Mouse (Mus musculus) right cerebral cortex, postnatal 14 days (tissue): ENCODE measurements around the gene Pfkfb3.

Experiments used
- DNase-seq: peaks from one replicate; pipeline ENCODE4 v3.0.0; 2022

Pfkfb3 gene

DNA sequence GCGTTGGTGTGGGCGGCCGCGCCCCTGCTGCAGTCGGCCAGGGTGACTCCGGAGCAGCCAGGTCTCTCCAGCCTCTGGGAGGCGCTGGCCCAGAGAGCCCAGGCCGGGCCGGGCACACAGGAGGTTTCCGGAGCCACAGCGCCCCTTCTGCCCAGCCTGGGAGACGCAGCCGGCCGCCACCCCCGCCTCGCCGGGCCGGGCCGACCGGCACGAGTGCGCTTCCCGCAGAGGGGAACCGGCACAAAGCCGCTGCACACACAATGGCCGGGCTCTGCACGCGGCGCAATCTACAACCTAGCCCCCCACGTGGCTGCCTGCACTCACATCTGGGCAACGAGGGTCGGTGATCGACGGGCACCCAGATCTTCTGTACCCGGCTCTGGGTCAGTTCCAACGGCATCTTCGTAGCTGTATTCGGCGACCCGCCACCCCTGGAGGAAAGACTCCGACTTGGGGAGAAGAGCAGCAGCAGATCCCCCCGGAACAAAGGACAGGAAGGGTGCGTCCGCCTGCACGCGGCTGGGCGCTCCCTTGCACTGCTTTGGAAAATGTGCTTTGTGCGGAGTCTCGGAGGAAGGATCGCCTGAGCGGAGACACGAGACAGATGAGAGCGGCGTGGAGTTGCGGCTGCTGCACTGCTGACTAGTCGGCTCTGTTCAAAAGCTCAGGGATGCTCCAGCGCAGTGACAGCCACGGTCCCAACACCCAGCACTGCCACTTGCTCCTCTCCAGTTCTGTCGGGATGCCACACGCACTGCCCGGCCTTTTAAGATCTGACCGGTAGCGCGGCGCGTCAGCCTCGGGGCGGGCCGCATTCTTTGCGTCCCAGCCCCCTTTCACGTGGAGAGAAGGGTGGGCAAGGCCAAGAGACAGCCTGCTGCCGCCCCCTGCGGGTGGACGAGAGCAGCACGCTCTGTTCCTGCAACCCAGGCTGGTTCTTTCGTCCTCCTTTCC, 52.3 kb downstream of the Pfkfb3 start:
- DNase-seq = peak; percentile 91

DNA sequence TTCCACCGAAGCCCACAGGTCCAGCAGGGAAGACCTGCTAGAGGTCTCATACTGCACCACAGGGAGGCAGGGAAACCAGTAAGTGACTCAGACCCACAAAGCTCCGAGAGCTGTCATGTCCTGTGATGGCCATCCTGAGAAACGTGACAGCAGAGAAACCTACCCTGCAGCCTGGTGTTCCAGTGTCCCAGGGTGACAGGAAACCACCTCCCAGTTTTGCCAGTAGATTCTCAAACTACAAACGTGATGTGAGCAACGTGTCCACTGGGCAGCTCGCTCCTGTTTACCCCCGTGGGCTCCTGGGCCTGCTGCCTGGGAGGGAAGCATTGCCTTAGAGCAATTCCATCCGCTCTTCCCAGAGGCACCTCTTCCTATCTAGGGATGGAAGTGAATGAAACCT, 53.2 kb downstream of the Pfkfb3 start:
- DNase-seq = no peak

GRCm38 (mm10) chr2:11496601-11497031, 57.3 kb downstream of the Pfkfb3 start:
- DNase-seq = peak; percentile 62

DNA sequence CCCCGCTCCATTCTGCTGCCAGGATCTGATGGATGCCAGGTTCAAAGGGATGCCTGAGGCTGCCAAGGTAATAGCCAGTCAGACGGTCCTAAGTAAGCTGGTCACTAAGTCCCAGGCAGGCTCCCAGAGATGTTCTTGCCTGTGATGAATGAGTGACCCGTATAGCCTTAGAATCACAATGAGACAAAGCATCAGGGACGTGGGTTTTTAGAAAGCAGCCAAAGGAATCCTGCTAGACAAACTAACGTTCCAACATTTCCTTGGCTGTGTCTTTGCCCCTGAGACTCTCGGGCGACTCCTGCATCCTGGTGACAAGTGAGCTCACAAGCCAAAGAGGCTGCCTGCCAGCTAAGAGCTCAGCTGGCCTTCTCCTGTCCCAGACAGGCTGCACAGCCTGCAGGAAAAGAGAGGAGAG, 59.0 kb downstream of the Pfkfb3 start:
- DNase-seq = peak; percentile 34

GRCm38 (mm10) chr2:11492855-11493254, 61.0 kb downstream of the Pfkfb3 start:
- DNase-seq = no peak

DNA sequence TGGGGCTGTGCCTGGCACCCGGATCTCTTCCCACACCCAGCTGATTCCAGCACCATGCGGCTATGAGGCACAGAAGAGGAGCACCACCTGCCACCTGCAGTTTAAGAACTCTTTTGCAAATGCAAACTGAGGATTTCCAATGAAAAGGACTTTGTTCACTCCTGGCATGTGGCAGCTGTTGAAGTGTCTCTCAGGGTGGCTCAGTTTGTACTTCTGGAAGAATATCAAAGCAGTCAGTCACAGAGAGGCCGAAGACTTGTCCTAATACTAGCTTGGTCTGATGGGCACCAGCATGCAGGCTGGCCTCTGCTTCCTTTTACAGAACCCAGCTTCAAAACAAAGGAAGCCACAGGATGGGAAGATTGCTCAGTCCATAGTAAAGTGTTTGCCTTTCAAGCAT, 62.4 kb downstream of the Pfkfb3 start:
- DNase-seq = no peak

GRCm38 (mm10) chr2:11490554-11490953, 63.3 kb downstream of the Pfkfb3 start:
- DNase-seq = no peak

DNA sequence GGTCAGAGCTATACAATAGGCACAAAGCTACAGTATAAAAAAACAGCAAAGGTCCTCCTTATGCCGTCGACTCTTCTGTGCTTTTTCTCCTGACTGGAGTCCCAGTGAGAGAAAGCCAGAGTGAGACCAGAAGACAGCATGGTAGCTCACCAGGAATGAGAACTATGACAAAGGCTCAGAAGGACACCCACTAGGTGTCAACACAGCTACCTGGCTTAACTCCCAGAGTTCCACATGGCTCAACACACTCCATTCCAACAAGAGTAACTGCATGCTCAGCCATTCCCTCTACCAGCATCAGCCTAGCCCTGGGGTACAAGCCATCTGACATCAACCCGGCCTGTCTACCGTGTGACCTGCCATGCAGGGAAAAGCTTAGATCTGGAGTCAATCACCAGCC, 70.7 kb downstream of the Pfkfb3 start:
- no peak for DNase-seq

- DNase-seq = no peak
Measured at GRCm38 (mm10) chr2:11482364-11482763, 71.5 kb downstream of the Pfkfb3 start.

GRCm38 (mm10) chr2:11478960-11479359, 74.9 kb downstream of the Pfkfb3 start:
- DNase-seq = no peak

DNA sequence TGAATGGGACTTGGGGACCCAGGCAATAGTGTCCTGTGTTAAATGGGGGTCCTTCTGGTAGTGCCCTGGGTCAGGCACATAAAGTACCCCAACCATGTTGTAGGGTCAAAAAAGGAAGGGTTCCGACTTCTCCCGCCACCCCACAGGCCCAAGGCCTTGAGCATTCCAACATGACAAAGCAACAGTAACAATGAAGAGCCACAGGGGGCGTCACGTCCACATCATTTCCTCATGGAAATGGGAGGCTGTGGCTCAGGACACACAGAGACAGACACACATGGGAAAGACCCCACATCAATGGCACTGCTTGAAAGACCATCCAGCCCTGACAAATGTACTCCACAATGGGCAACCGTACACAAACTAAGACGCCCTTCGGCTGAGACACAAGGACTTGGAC, 78.6 kb downstream of the Pfkfb3 start:
- no peak for DNase-seq

DNA sequence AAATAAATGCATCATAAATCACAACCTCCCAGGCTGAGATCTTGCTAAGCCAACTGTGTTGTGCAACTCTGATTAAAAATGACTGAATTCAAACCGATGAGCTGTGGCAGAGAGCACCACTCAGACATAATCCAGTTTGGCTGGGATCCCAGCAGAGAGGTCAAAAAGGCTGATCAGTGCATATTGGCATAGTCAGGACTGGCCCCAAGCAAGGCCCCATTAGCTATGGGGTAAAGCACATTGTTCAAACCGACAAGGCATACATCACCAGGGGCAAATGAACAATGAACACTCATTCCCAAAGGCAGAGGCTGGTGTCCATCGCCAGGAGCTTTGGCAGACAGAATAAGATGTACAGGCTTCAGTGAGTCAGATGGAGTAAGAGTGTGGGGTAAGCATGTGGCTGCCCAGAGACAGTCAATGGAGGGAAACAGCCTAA, 89.2 kb downstream of the Pfkfb3 start:
- no peak for DNase-seq

DNA sequence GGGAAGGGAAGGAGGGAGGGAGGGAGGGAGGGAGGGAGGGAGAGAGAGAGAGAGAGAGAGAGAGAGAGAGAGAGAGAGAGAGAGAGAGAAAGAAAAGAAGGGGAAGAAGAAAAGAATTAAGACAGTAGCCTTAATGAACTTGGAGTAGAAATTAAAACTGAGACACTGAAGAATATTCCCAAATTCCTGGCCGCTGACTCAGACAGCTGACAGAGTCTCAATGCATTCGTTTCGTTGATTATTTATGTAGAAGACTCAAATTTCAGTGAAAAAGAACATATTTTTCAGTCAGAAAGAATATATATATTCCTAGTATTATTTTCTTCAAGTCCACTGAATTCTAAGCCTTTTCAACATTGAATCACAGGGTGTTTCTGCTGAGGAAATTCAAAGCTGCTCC, 92.9 kb downstream of the Pfkfb3 start:
- DNase-seq = no peak

GRCm38 (mm10) chr2:11458494-11458893, 95.4 kb downstream of the Pfkfb3 start:
- DNase-seq = no peak

DNA sequence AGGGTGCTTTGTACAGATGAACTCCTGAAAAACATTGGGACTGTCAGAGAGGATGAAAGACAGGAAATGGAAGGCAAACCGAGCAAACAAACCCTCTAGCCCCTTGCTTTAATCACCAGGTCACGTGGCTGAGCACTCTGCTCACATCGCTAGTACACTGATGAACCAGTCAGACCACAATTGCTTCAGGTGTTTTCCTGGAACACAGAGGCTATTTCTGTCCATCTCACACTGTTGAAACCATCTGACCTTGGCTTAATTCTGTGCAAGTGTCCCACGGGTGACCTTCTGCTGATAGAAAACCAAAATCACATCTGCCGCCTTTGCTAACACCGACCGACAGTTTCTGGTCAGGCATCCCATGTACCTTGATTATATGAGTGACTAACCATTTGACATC, 96.0 kb downstream of the Pfkfb3 start:
- no peak for DNase-seq

DNA sequence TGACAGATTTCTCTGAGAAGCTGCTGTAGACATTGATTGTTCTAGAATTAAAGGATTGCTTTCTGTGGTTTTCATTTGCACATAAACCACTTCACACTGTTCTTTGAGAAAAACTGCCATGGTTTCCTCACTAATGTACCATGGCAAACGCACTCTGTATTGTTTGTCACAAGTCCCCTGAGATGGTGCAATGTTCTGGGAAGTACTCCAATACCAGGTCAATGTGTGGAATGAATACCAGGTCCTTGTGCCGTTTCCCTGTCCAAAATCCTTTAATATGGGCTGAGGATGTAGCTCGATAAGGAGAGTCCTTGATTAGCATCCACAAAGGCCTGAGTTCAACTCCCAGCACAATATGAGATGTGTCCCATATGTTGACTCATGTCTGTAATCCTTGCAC, 105.2 kb downstream of the Pfkfb3 start:
- no peak for DNase-seq

DNA sequence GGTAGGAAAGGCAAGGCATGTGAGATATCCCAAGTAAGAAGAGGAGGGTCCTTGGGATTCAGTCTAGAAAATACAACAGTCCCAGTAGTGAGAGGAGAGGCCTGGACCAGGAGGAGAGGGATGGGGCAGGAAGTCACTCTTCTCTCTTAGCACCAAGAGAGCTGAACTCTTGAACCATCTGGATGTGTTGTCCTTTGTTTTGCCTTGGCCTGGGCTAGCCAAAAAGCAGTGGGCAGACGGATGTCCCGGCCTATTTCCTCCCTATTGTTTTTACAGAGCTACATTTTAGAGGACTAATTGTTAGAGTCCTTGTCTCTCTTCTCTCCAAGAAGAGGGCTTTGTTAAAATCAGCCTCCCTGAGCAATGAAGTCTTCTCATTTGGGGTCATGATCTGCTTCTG, 106.0 kb downstream of the Pfkfb3 start:
- DNase-seq = no peak

DNA sequence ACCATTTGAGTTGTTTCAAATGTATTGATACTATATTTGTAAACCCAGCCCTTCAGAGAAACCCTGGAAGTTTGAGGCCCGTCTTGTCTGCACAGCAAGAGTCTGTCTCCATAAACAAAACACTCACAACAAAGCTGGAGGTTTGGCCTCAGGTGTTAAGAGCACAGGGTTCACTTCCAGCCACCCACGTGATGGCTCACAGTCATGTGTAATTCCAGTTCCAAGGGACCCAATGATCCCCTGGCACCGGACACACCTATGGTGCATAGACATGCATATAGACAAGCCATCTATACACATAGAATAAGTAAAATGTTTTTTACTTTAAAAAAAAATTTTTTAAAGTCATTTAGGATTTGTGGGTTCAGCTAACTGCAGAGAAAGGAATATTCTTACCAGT, 108.2 kb downstream of the Pfkfb3 start:
- no peak for DNase-seq

DNA sequence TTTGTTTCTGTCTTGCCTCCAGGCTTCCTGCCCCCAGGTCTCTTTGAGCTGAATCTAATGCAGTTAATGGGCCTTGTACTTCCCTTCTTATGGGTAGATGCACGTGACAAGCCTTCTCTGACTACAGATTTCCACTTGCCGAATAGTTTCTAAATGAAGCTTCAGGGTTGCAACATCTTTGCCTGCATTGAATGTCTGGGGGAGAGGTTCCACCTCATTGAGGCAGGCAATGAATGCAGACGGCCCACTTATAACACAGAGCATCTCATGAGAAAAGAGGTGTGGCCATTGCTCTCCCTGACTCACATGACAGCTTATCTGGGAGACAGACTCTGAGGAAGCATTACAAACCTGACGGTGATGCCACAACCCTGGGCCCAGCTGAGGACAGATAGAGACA, 112.0 kb downstream of the Pfkfb3 start:
- no peak for DNase-seq

GRCm38 (mm10) chr2:11438231-11438954, 115.5 kb downstream of the Pfkfb3 start:
- DNase-seq = no peak

DNA sequence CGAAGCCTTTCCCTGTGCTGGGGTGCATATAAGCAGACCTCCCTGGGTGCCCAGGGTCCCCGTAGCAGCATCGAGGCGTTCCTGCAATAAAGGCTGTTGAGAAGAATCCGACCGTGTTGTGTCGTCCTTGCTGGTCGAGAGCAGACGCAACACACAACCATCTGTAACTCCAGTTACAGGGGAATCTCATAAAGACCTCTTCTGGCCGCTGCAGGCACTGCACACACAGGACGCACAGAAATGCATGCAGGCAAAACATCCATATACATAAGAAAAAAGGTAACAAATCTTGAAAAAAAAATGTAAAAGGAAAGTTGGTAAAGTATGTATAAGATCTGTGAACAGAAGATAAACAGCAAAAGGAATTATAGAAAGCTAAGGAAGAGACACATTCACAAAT, 117.5 kb downstream of the Pfkfb3 start:
- DNase-seq = no peak

- no peak for DNase-seq
Measured at GRCm38 (mm10) chr2:11433353-11433752, 120.5 kb downstream of the Pfkfb3 start.

- peak; percentile 62 for DNase-seq
Measured at GRCm38 (mm10) chr2:11429538-11429937, 124.3 kb downstream of the Pfkfb3 start.

DNA sequence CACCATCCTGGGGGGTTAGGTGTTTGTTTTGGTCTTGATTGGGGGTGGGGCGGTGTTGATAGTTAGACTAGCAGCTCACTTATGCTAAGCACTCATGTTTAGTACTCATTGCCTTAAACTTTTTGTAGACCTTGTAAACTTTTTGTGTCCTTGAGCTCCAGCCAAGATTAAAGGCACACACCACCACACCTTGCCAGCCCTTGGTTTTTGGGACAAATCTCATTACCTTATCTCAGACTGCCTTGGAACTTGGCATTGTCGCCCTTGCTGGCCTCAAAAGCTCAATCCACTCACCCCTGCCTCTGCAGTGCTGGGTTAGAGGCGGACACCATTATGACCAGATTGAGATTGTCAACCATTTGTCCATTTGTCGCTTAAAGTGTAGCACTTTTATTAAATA, 125.3 kb downstream of the Pfkfb3 start:
- DNase-seq = no peak
